Mouse (Mus musculus): ENCODE data around the gene Strada. TPM values are rescaled to one million over a fixed set of nuclear protein-coding genes. Genes with fewer than 3 reads are reported as not detected.

Gene Strada
- 19.7 and 23.4 TPM in 2 replicates for total RNA-seq (2023)

GRCm38 (mm10) chr11:106202123-106202465, at the start of gene Strada:
Strada (minus strand) TSS chr11:106202168.

GRCm38 (mm10) chr11:106216730-106217490, 14.9 kb upstream of the Strada start, which contains the start of gene Ddx42:
Ddx42 (plus strand) TSS chr11:106216926.

GRCm38 (mm10) chr11:106215927-106216729, 14.2 kb upstream of the Strada start, which contains the start of gene Ccdc47:
Ccdc47 (minus strand) TSS chr11:106216344.

GRCm38 (mm10) chr11:106160841-106161721, 40.9 kb downstream of the Strada start, which contains the start of the genes Gm10840 and Limd2:
Gm10840 (plus strand) TSS chr11:106160850.
Limd2 (minus strand) TSS chr11:106160860.

Other genes starting within 250 kb of the Strada start
- gene Cyb561, start 248.8 kb downstream of the Strada start, total RNA-seq (2023): 0.20 TPM in 1 of 2 replicates, not detected in the other
- 0.73 and 2.0 TPM in 2 replicates for gene Ace, start 234.2 kb downstream of the Strada start, total RNA-seq (2023)
- not detected in 2 replicates for gene Ace3, start 207.5 kb downstream of the Strada start, total RNA-seq (2023)
- not detected in 2 replicates for gene Kcnh6, start 194.0 kb downstream of the Strada start, total RNA-seq (2023)
- 43.3 and 48.1 TPM in 2 replicates for gene Dcaf7, start 165.3 kb downstream of the Strada start, total RNA-seq (2023)
- gene Taco1, start 136.1 kb downstream of the Strada start, total RNA-seq (2023): 3.5 and 4.1 TPM in 2 replicates
- 193 and 212 TPM in 2 replicates for gene Map3k3, start 117.6 kb downstream of the Strada start, total RNA-seq (2023)
- 2.3 and 4.2 TPM in 2 replicates for gene Gm10840, start 41.3 kb downstream of the Strada start, total RNA-seq (2023)
- 392 and 416 TPM in 2 replicates for gene Limd2, start 41.3 kb downstream of the Strada start, total RNA-seq (2023)
- gene Ccdc47, start 14.2 kb upstream of the Strada start, total RNA-seq (2023): 22.5 and 24.8 TPM in 2 replicates
- 35.1 and 40.9 TPM in 2 replicates for gene Ddx42, start 14.8 kb upstream of the Strada start, total RNA-seq (2023)
- gene Ftsj3, start 53.9 kb upstream of the Strada start, total RNA-seq (2023): 11.2 and 27.4 TPM in 2 replicates
- 26.6 and 32.7 TPM in 2 replicates for gene Psmc5, start 54.0 kb upstream of the Strada start, total RNA-seq (2023)
- gene Smarcd2, start 70.8 kb upstream of the Strada start, total RNA-seq (2023): 74.7 and 86.4 TPM in 2 replicates
- 0.16 TPM in 1 of 2 replicates, not detected in the other for gene Tcam1, start 74.5 kb upstream of the Strada start, total RNA-seq (2023)
- not detected in 2 replicates for gene Gh, start 99.7 kb upstream of the Strada start, total RNA-seq (2023)
- 3.8 and 15.6 TPM in 2 replicates for gene Cd79b, start 112.6 kb upstream of the Strada start, total RNA-seq (2023)
- gene Scn4a, start 151.1 kb upstream of the Strada start, total RNA-seq (2023): 0.07 and 0.09 TPM in 2 replicates
- gene Prr29, start 163.3 kb upstream of the Strada start, total RNA-seq (2023): not detected in 2 replicates
- 8.5 and 16.0 TPM in 2 replicates for gene Icam2, start 185.9 kb upstream of the Strada start, total RNA-seq (2023)